Mouse (Mus musculus) kidney, embryonic 15.5 days (tissue): ENCODE results near the gene Fam98c. TPM values are rescaled to one million over a fixed set of nuclear protein-coding genes. Genes with fewer than 3 reads are reported as not detected.
"Not testable (repeated sequence)": the region's sequence is repeated elsewhere in the genome, so short reads cannot be mapped to it uniquely, and the experiment has no call there.

Experiments
- ATAC-seq: fragments of 200-750 bp; cut with Nextera tagmentation; replicated peaks from 2 replicates; pipeline ENCODE4 v1.8.0; 2017; ENCODE audit warnings: moderate TSS enrichment; ENCODE audit not compliant: low FRiP score
- H3K27ac ChIP-seq: fragments of 300-500 bp; sonication (generic); 2 replicates; pipeline ENCODE4 v1.5.1; 2015; ENCODE audit warnings: mild to moderate bottlenecking, inconsistent platforms
- H3K27me3 ChIP-seq: fragments of 300-500 bp; sonication (generic); 2 replicates; pipeline ENCODE4 v1.6.1; 2015; ENCODE audit warnings: inconsistent platforms
- H3K36me3 ChIP-seq: fragments of 300-500 bp; sonication (generic); 2 replicates; pipeline ENCODE4 v1.6.1; 2015; ENCODE audit warnings: inconsistent platforms
- H3K4me1 ChIP-seq: fragments of 300-500 bp; sonication (generic); 2 replicates; pipeline ENCODE4 v1.6.1; 2015; ENCODE audit warnings: inconsistent platforms
- H3K4me2 ChIP-seq: fragments of 300-500 bp; sonication (generic); 2 replicates; pipeline ENCODE4 v1.6.1; 2015; ENCODE audit warnings: moderate library complexity, mild to moderate bottlenecking, inconsistent platforms
- H3K4me3 ChIP-seq: fragments of 300-500 bp; sonication (generic); replicated peaks from 2 replicates; pipeline ENCODE4 v1.5.1; 2015; ENCODE audit warnings: mild to moderate bottlenecking, inconsistent platforms
- H3K9ac ChIP-seq: fragments of 300-500 bp; sonication (generic); 2 replicates; pipeline ENCODE4 v1.6.1; 2015; ENCODE audit warnings: mild to moderate bottlenecking, inconsistent platforms
- H3K9me3 ChIP-seq: fragments of 300-500 bp; sonication (generic); replicated peaks from 2 replicates; pipeline ENCODE4 v1.6.1; 2016; ENCODE audit warnings: inconsistent platforms
- WGBS: fragments of 180-500 bp; shearing (Covaris S2); methylation state at CpG from one replicate; pipeline ENCODE4 v1.1.7; 2015; ENCODE audit warnings: mixed read lengths; 5-methylcytosine and 5-hydroxymethylcytosine counted together
- polyA plus RNA-seq: library from polyadenylated mRNA; unstranded; fragments of >200 nt; fragmentation: Nextera tagmentation; extraction: Ambion mirVana; gene quantifications from 2 replicates; pipeline ENCODE4 v1.2.1, GENCODE M21; 2015

Gene Fam98c
- polyA plus RNA-seq, 1 experiment from 2014 or later = 21.4 TPM

- Histone ChIP-seq H3K4me1 (peaks cover 15% of the 10 kb centered on the region), H3K27ac (no peak overlapping the region), H3K27me3 (peaks cover 20% of the 10 kb centered on the region), H3K9ac (no peak overlapping the region), H3K4me3 (no peak overlapping the region), H3K4me2 (no peak overlapping the region), H3K9me3 (0 out of 2 replicates have a peak, but pooled peaks cover 4% of the 10 kb centered on the region), H3K36me3 (peaks cover 8% of the 10 kb centered on the region)
- 93% methylated on average over 14 of the region's 14 CpGs for WGBS
- ATAC-seq = no peak
Measured at GRCm38 (mm10) chr7:29154018-29154720, 1.9 kb downstream of the Fam98c start.

- no peak for ATAC-seq
- H3K9ac ChIP-seq = no peak overlapping the region
- 66% methylated on average over 10 of the region's 10 CpGs for WGBS
Measured at GRCm38 (mm10) chr7:29151486-29151885, 4.5 kb downstream of the Fam98c start.

DNA sequence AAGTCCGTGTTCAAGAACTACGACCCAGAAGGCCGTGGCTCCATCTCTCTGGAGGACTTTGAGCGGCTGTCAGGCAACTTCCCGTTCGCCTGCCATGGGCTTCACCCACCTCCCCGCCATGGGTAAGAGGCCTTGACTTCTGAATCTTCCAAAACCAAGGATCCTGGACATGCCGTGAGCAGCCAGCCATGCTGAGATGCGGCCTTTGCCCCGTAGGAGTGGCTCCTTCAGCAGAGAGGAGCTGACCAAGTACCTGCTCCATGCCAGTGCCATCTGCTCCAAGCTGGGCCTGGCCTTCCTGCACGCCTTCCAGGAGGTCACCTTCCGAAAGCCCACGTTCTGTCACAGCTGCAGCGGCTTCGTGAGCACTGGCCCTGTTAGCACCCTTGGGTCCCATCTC is 7.3 kb downstream of the Fam98c start:
- H3K4me1 ChIP-seq = no peaks in the 10 kb centered on the region
- 0 out of 2 replicates have a peak, but pooled peaks have one; percentile 17 for ATAC-seq

More at GRCm38 (mm10) chr7:29151486-29151885, 4.5 kb downstream of the Fam98c start:
- H3K27ac ChIP-seq = no peak overlapping the region
- H3K4me3 ChIP-seq = no peak overlapping the region
- H3K9me3 ChIP-seq = 0 out of 2 replicates have a peak, but pooled peaks cover 4% of the 10 kb centered on the region
- no peak overlapping the region for H3K4me2 ChIP-seq
- H3K4me1 ChIP-seq = peaks cover 12% of the 10 kb centered on the region
- H3K36me3 ChIP-seq = peaks cover 8% of the 10 kb centered on the region
- no peaks in the 10 kb centered on the region for H3K27me3 ChIP-seq

GRCm38 (mm10) chr7:29146625-29147367 is 9.2 kb downstream of the Fam98c start:
- H3K9ac ChIP-seq = no peak overlapping the region
- no peak for ATAC-seq
- 76% methylated on average over 7 of the region's 7 CpGs for WGBS

More for the DNA sequence above, 7.3 kb downstream of the Fam98c start:
- Histone ChIP-seq H3K27me3 (no peaks in the 10 kb centered on the region), H3K9me3 (no peaks in the 10 kb centered on the region), H3K36me3 (no peaks in the 10 kb centered on the region), H3K4me2 (no peak overlapping the region), H3K9ac (no peak overlapping the region), H3K27ac (no peak overlapping the region), H3K4me3 (no peak overlapping the region)
- 82% methylated on average over 15 of the region's 15 CpGs for WGBS

DNA sequence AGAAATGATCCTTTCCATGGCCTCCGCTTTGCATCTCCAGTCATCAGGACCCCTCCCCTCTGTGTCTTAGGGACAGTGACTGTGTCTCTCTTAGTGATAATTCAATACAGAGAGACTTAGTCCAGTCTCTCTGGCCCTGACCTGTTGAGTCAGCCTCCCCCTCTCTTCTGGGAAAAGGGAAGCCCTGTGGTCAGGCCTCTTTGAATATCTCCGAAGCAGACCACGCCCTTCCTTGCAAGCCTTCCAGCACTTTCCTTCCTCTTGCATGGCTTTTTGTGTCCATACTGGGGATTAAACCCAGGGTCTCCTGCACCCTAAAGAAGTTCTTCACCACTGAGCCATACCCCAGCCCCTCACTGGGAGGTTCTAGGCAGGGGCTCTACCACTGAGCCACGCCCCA is 12.0 kb downstream of the Fam98c start:
- no peak for ATAC-seq
- H3K27ac ChIP-seq = no peak overlapping the region
- 92% methylated on average over 4 of the region's 4 CpGs for WGBS

More at GRCm38 (mm10) chr7:29146625-29147367, 9.2 kb downstream of the Fam98c start:
- H3K4me3 ChIP-seq = no peak overlapping the region
- H3K4me2 ChIP-seq = no peak overlapping the region
- no peaks in the 10 kb centered on the region for H3K9me3 ChIP-seq
- no peaks in the 10 kb centered on the region for H3K4me1 ChIP-seq
- no peaks in the 10 kb centered on the region for H3K27me3 ChIP-seq
- no peaks in the 10 kb centered on the region for H3K36me3 ChIP-seq
- no peak overlapping the region for H3K27ac ChIP-seq

GRCm38 (mm10) chr7:29141416-29141815 is 14.6 kb downstream of the Fam98c start:
- Histone ChIP-seq H3K36me3 (no peaks in the 10 kb centered on the region), H3K9ac (no peak overlapping the region), H3K27ac (no peak overlapping the region), H3K4me3 (no peak overlapping the region), H3K4me1 (no peaks in the 10 kb centered on the region), H3K9me3 (no peaks in the 10 kb centered on the region), H3K4me2 (no peak overlapping the region), H3K27me3 (peaks cover 3% of the 10 kb centered on the region)
- WGBS = 72% methylated on average over 8 of the region's 8 CpGs
- no peak for ATAC-seq

More for the DNA sequence above, 12.0 kb downstream of the Fam98c start:
- Histone ChIP-seq H3K9me3 (no peaks in the 10 kb centered on the region), H3K9ac (no peak overlapping the region), H3K27me3 (no peaks in the 10 kb centered on the region), H3K4me1 (no peaks in the 10 kb centered on the region), H3K4me3 (no peak overlapping the region), H3K4me2 (no peak overlapping the region), H3K36me3 (no peaks in the 10 kb centered on the region)

DNA sequence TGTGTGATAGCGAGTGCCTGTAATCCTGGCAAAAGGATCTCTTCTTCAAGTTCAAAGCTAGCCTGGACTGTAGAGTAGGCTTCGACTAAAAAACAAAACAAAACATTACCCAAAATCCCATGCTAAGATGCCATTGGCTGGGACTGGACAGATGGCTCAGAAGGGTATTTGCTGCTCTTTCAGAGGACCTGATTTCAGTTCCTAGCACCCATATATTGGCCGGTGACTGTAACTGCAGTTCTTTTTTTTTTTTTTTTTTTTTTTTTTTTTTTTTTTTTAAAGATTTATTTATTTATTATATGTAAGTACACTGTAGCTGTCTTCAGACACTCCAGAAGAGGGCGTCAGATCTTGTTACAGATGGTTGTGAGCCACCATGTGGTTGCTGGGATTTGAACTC is 16.8 kb downstream of the Fam98c start:
- H3K9me3 ChIP-seq, H3K9ac ChIP-seq, H3K36me3 ChIP-seq, H3K4me3 ChIP-seq, ATAC-seq, H3K27ac ChIP-seq, H3K4me2 ChIP-seq: not testable (repeated sequence)
- 84% methylated on average over 3 of the region's 4 CpGs for WGBS
- peaks cover 16% of the 10 kb centered on the region for H3K27me3 ChIP-seq
- peaks cover 12% of the 10 kb centered on the region for H3K4me1 ChIP-seq

DNA sequence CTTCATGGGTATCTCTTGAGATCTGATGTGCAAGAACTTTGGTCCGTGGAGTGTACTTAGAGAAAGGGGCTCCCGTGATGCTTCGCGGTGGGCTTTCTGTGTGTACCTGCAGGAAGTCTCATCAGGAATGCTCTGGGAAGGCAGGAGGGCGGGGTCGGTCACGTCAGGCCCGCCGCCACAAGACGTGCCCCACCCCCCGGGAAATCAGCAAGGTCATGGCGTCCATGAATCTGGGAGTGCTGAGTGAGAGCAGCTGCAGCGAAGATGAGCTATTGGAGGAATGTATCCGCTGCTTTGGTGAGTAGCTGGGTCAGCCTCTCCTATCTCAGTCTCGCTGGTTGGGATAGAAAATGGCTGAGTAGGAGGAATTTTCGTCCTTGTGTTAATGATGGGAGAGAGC is 18.6 kb downstream of the Fam98c start:
- Histone ChIP-seq H3K9ac (no peak overlapping the region), H3K36me3 (no peaks in the 10 kb centered on the region), H3K4me2 (no peak overlapping the region; the same call in 1 of the 2 replicates), H3K4me3 (no peak overlapping the region), H3K4me1 (peaks cover 13% of the 10 kb centered on the region), H3K27me3 (peaks cover 16% of the 10 kb centered on the region), H3K27ac (no peak overlapping the region), H3K9me3 (no peaks in the 10 kb centered on the region)
- WGBS = 44% methylated on average over 16 of the region's 16 CpGs
- no peak for ATAC-seq

GRCm38 (mm10) chr7:29134693-29135386 is 21.2 kb downstream of the Fam98c start, which contains the start of gene Rasgrp4:
TSS of gene Rasgrp4 (plus strand) at chr7:29134851.
- Histone ChIP-seq H3K4me2 (peak within 1 kb of the TSS; percentile 61), H3K9ac (0 out of 2 replicates have a peak within 1 kb of the TSS, but pooled peaks have one; percentile 14), H3K9me3 (no peaks in the 10 kb centered on the region), H3K27ac (no peak within 1 kb of the TSS), H3K27me3 (peaks cover 16% of the 10 kb centered on the region), H3K4me3 (peak within 1 kb of the TSS; percentile 32), H3K4me1 (peaks cover 13% of the 10 kb centered on the region), H3K36me3 (no peaks in the 10 kb centered on the region)
- ATAC-seq = peak; percentile 82
- WGBS = under 1% methylated on average over 11 of the region's 20 CpGs

DNA sequence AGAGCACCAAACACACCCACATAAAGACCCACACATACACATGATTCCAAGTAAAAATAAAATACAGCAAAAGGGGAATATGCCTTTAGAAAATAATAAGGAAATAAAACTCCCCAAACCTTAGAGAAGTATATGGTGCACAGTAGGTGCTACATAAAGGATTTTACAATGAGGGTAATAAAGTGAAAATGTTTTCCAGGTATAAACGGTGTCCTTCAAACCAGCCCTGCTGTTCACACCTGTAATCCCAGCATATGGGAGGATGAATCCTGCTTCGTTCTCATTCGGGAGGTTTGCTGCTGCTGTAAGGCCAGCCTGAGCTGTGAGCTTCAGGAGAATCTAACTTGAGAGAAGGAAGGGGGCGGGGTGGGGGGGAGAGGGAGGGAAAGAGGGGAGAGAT is 21.8 kb downstream of the Fam98c start:
- no peak for ATAC-seq
- Histone ChIP-seq H3K9ac (0 out of 2 replicates have a peak overlapping the region, but pooled peaks have one; percentile 4), H3K4me3 (peak overlapping the region; percentile 32), H3K4me2 (peak overlapping the region; percentile 61), H3K36me3 (no peaks in the 10 kb centered on the region), H3K4me1 (peaks cover 13% of the 10 kb centered on the region), H3K9me3 (no peaks in the 10 kb centered on the region), H3K27ac (no peak overlapping the region), H3K27me3 (peaks cover 16% of the 10 kb centered on the region)
- 3% methylated on average over 4 of the region's 4 CpGs for WGBS

GRCm38 (mm10) chr7:29128725-29129124 is 27.3 kb downstream of the Fam98c start:
- no peak for ATAC-seq
- Histone ChIP-seq H3K4me1 (peaks cover 19% of the 10 kb centered on the region), H3K36me3 (no peaks in the 10 kb centered on the region), H3K9me3 (no peaks in the 10 kb centered on the region), H3K9ac (no peak overlapping the region), H3K27me3 (peaks cover 3% of the 10 kb centered on the region; the same call in 1 of the 2 replicates), H3K27ac (no peak overlapping the region), H3K4me3 (no peak overlapping the region), H3K4me2 (no peak overlapping the region)
- 79% methylated on average over 2 of the region's 2 CpGs for WGBS
